Mouse (Mus musculus): Measurements from ENCODE around the gene Tent4b.

Gene Tent4b

GRCm38 (mm10) chr8:88228286-88228685, 29.3 kb downstream of the Tent4b start:
- DNase-seq (ENCODE audit: low spot score) = no peak

GRCm38 (mm10) chr8:88228800-88229199, 29.8 kb downstream of the Tent4b start:
- DNase-seq (ENCODE audit: low spot score) = no peak

- no peak for DNase-seq (ENCODE audit: low spot score)
These were observed 37.7 kb downstream of the Tent4b start for GRCm38 (mm10) chr8:88236666-88237065.

GRCm38 (mm10) chr8:88237606-88238005, 38.6 kb downstream of the Tent4b start:
- no peak for DNase-seq (ENCODE audit: low spot score)

GRCm38 (mm10) chr8:88239277-88239676, 40.3 kb downstream of the Tent4b start:
- no peak for DNase-seq (ENCODE audit: low spot score)

- no peak for DNase-seq (ENCODE audit: low spot score)
These were observed 42.9 kb downstream of the Tent4b start for GRCm38 (mm10) chr8:88241871-88242270.

GRCm38 (mm10) chr8:88244298-88244697, 45.3 kb downstream of the Tent4b start:
- peak; percentile 32 for DNase-seq (ENCODE audit: low spot score)

GRCm38 (mm10) chr8:88252791-88253190, 53.8 kb downstream of the Tent4b start:
- DNase-seq (ENCODE audit: low spot score) = peak; percentile 45

- DNase-seq (ENCODE audit: low spot score) = no peak
These were observed 55.9 kb downstream of the Tent4b start for GRCm38 (mm10) chr8:88254957-88255356.

- DNase-seq (ENCODE audit: low spot score) = no peak
These were observed 59.0 kb downstream of the Tent4b start for GRCm38 (mm10) chr8:88258024-88258423.

- no peak for DNase-seq (ENCODE audit: low spot score)
These were observed 59.5 kb downstream of the Tent4b start for GRCm38 (mm10) chr8:88258544-88258943.

GRCm38 (mm10) chr8:88260466-88260980, 61.5 kb downstream of the Tent4b start:
- no peak for DNase-seq (ENCODE audit: low spot score)

GRCm38 (mm10) chr8:88262831-88263635, 64.0 kb downstream of the Tent4b start:
- DNase-seq (ENCODE audit: low spot score) = no peak

GRCm38 (mm10) chr8:88265511-88265910, 66.5 kb downstream of the Tent4b start:
- DNase-seq (ENCODE audit: low spot score) = no peak

GRCm38 (mm10) chr8:88266170-88266800, 67.3 kb downstream of the Tent4b start:
- DNase-seq (ENCODE audit: low spot score) = peak; percentile 69

GRCm38 (mm10) chr8:88266801-88267403, 67.9 kb downstream of the Tent4b start:
- no peak for DNase-seq (ENCODE audit: low spot score)

- no peak for DNase-seq (ENCODE audit: low spot score)
These were observed 70.3 kb downstream of the Tent4b start for GRCm38 (mm10) chr8:88269107-88269875.

- DNase-seq (ENCODE audit: low spot score) = no peak
These were observed 71.1 kb downstream of the Tent4b start for GRCm38 (mm10) chr8:88270086-88270485.

- peak; percentile 64 for DNase-seq (ENCODE audit: low spot score)
These were observed 73.4 kb downstream of the Tent4b start, which contains the start of gene Adcy7 for GRCm38 (mm10) chr8:88272231-88273050. Gene Adcy7 (plus strand): TSS chr8:88272403.

GRCm38 (mm10) chr8:88273051-88273430, 74.0 kb downstream of the Tent4b start:
- no peak for DNase-seq (ENCODE audit: low spot score)

GRCm38 (mm10) chr8:88274090-88274489, 75.1 kb downstream of the Tent4b start:
- peak; percentile 65 for DNase-seq (ENCODE audit: low spot score)

All from c-Kit-positive CD71-positive TER-119-positive erythroid progenitor cells, embryonic 14.5 days (primary cell).